Comparison of ENCODE assay signal across 15 mouse cellular contexts in genomic region chr17:11087823-11088222, GRCm38 (mm10).
A peak's percentile ranks its signal among the peaks of the same experiment; 100 is the strongest.
DNase-seq lines count a peak whose midpoint lies in the region; ATAC-seq and TF ChIP-seq lines count a peak whose summit lies in the region.
"Had no signal": no experiment of that assay in that cellular context is flagged by ENCODE, and none has a peak within 500 bp of the region (broad histone marks: within the 10 kb centered on the region; RNA-seq: fewer than 3 reads in every experiment).

No protein-coding gene starts in this region.

- H3K9ac ChIP-seq in kidney, embryonic 16.5 days (replicated peaks; ENCODE audit: low read length) = 0 out of 2 replicates have a peak overlapping the region, but pooled peaks have one; percentile 31
- H3K9ac ChIP-seq in forebrain, embryonic 12.5 days = no peak overlapping the region
- no peak overlapping the region for H3K9ac ChIP-seq in hindbrain, postnatal 0 days (replicated peaks; ENCODE audit: low read length)
- H3K9ac ChIP-seq in neural tube, embryonic 13.5 days = no peak overlapping the region
- H3K9ac ChIP-seq in intestine, postnatal 0 days (ENCODE audit: low read depth, low read length) = no peak overlapping the region
- H3K9ac ChIP-seq: liver, embryonic 13.5 days had no signal

- H3K27ac ChIP-seq in kidney, embryonic 16.5 days (ENCODE audit: low read length) = no peak overlapping the region
- peak overlapping the region; percentile 26; the same call in 1 of the 2 replicates for H3K27ac ChIP-seq in forebrain, embryonic 12.5 days
- peak overlapping the region; percentile 51; the same call in 1 of the 2 replicates for H3K27ac ChIP-seq in hindbrain, postnatal 0 days
- H3K27ac ChIP-seq in neural tube, embryonic 13.5 days (replicated peaks) = peak overlapping the region; percentile 72
- H3K27ac ChIP-seq in intestine, postnatal 0 days (ENCODE audit: low read depth, low read length) = no peak overlapping the region
- H3K27ac ChIP-seq in thymus, adult 2 months (ENCODE audit: control insufficient read depth, insufficient read depth, low read length) = no peak overlapping the region
- H3K27ac ChIP-seq: liver, embryonic 13.5 days had no signal

- no peaks in the 10 kb centered on the region for H3K4me1 ChIP-seq in kidney, embryonic 16.5 days (ENCODE audit: insufficient read depth, low read length)
- peaks cover 12% of the 10 kb centered on the region for H3K4me1 ChIP-seq in forebrain, embryonic 12.5 days
- H3K4me1 ChIP-seq in hindbrain, postnatal 0 days (ENCODE audit: insufficient read depth, low read length) = 0 out of 2 replicates have a peak, but pooled peaks cover 4% of the 10 kb centered on the region
- H3K4me1 ChIP-seq in neural tube, embryonic 13.5 days (replicated peaks) = peaks cover 20% of the 10 kb centered on the region
- H3K4me1 ChIP-seq in intestine, postnatal 0 days (replicated peaks; ENCODE audit: control insufficient read depth, insufficient read depth, low read length) = no peaks in the 10 kb centered on the region
- H3K4me1 ChIP-seq in thymus, adult 2 months (replicated peaks; ENCODE audit: control insufficient read depth, insufficient read depth, low read length) = no peaks in the 10 kb centered on the region
- H3K4me1 ChIP-seq: liver, embryonic 13.5 days; megakaryocyte, embryonic 14.5 days had no signal

- ATAC-seq in kidney, embryonic 16.5 days (ENCODE audit: low FRiP score, low TSS enrichment) = no peak
- 0 out of 2 replicates have a peak, but pooled peaks have one; percentile 51 for ATAC-seq in forebrain, embryonic 12.5 days (ENCODE audit: low FRiP score)
- no peak for ATAC-seq in hindbrain, postnatal 0 days
- ATAC-seq in neural tube, embryonic 13.5 days (ENCODE audit: low read depth) = peak; percentile 71
- ATAC-seq in intestine, postnatal 0 days = no peak

- TF ChIP-seq POLR2A in thymus, adult 2 months (IDR thresholded peaks at IDR 0.05; ENCODE audit: control insufficient read depth, extremely low read depth, insufficient read depth, low read length, poor library complexity) = no peak

- no peak overlapping the region for H3K4me3 ChIP-seq in kidney, embryonic 16.5 days (ENCODE audit: low read length)
- no peak overlapping the region for H3K4me3 ChIP-seq in forebrain, embryonic 12.5 days (replicated peaks)
- H3K4me3 ChIP-seq in hindbrain, postnatal 0 days (ENCODE audit: low read length) = no peak overlapping the region
- no peak overlapping the region for H3K4me3 ChIP-seq in neural tube, embryonic 13.5 days
- no peak overlapping the region for H3K4me3 ChIP-seq in intestine, postnatal 0 days (ENCODE audit: low read depth, low read length)
- no peak overlapping the region for H3K4me3 ChIP-seq in thymus, adult 2 months (ENCODE audit: control insufficient read depth, insufficient read depth, low read length)
- H3K4me3 ChIP-seq: erythroblast, embryonic 14.5 days; liver, embryonic 13.5 days; megakaryocyte, embryonic 14.5 days had no signal

- 38% methylated on average over 8 of the region's 8 CpGs for WGBS in kidney, embryonic 16.5 days
- WGBS in forebrain, embryonic 12.5 days = 45% methylated on average over 8 of the region's 8 CpGs
- 33% methylated on average over 8 of the region's 8 CpGs for WGBS in hindbrain, postnatal 0 days
- WGBS in neural tube, embryonic 13.5 days = 22% methylated on average over 8 of the region's 8 CpGs
- 60% methylated on average over 8 of the region's 8 CpGs for WGBS in intestine, postnatal 0 days
- 83% methylated on average over 8 of the region's 8 CpGs for WGBS in thymus, adult 2 months

- no peaks in the 10 kb centered on the region for H3K9me3 ChIP-seq in kidney, embryonic 16.5 days (ENCODE audit: low read length)
- H3K9me3 ChIP-seq in forebrain, embryonic 12.5 days = no peaks in the 10 kb centered on the region
- no peaks in the 10 kb centered on the region for H3K9me3 ChIP-seq in hindbrain, postnatal 0 days (ENCODE audit: low read length)
- H3K9me3 ChIP-seq in neural tube, embryonic 13.5 days = no peaks in the 10 kb centered on the region
- H3K9me3 ChIP-seq in intestine, postnatal 0 days (ENCODE audit: control insufficient read depth) = no peaks in the 10 kb centered on the region
- H3K9me3 ChIP-seq: liver, embryonic 13.5 days had no signal

- intact Hi-C loops in left cerebral cortex, postnatal 14 days (cut with DNase I) = no loop called here

- no peak for DNase-seq in kidney, adult 9 months
- peak; percentile 39 for DNase-seq in hindbrain, postnatal 0 days (ENCODE audit: low spot score)
- DNase-seq in thymus, adult 2 months = no peak
- no peak for DNase-seq in left cerebral cortex, postnatal 14 days (ENCODE audit: low spot score in 2 of 2)
- DNase-seq: adrenal gland, adult 8-10 months; cerebellum, adult 11-12 months; heart, postnatal 36 days; kidney, postnatal 10 days; liver, embryonic 13.5 days had no signal

- no peak overlapping the region for H3K4me2 ChIP-seq in kidney, embryonic 16.5 days (replicated peaks; ENCODE audit: low read depth, low read length)
- H3K4me2 ChIP-seq in forebrain, embryonic 12.5 days = no peak overlapping the region
- no peak overlapping the region for H3K4me2 ChIP-seq in hindbrain, postnatal 0 days (ENCODE audit: low read depth, low read length)
- H3K4me2 ChIP-seq in neural tube, embryonic 13.5 days = peak overlapping the region; percentile 9; the same call in 1 of the 2 replicates
- H3K4me2 ChIP-seq in intestine, postnatal 0 days (replicated peaks; ENCODE audit: low read depth) = no peak overlapping the region
- H3K4me2 ChIP-seq: liver, embryonic 13.5 days had no signal

- TF ChIP-seq CTCF in hindbrain, postnatal 0 days (IDR thresholded peaks at IDR 0.05; ENCODE audit: low read depth) = no peak
- no peak for TF ChIP-seq CTCF in intestine, postnatal 0 days (IDR thresholded peaks at IDR 0.05; ENCODE audit: low read depth)
- TF ChIP-seq CTCF in thymus, adult 2 months (IDR thresholded peaks at IDR 0.05; ENCODE audit: borderline replicate concordance, control insufficient read depth, extremely low read depth, insufficient read depth, low read length, poor library complexity) = no peak

- H3K27me3 ChIP-seq in kidney, embryonic 16.5 days (ENCODE audit: insufficient read depth, low read length) = no peaks in the 10 kb centered on the region
- no peaks in the 10 kb centered on the region for H3K27me3 ChIP-seq in forebrain, embryonic 12.5 days
- H3K27me3 ChIP-seq in hindbrain, postnatal 0 days (ENCODE audit: insufficient read depth, low read length) = no peaks in the 10 kb centered on the region
- H3K27me3 ChIP-seq in neural tube, embryonic 13.5 days = no peaks in the 10 kb centered on the region
- H3K27me3 ChIP-seq in intestine, postnatal 0 days (replicated peaks; ENCODE audit: control insufficient read depth, insufficient read depth, low read length) = no peaks in the 10 kb centered on the region
- H3K27me3 ChIP-seq in thymus, adult 2 months (ENCODE audit: control insufficient read depth, insufficient read depth, low read length) = no peaks in the 10 kb centered on the region
- H3K27me3 ChIP-seq: liver, embryonic 13.5 days; megakaryocyte, embryonic 14.5 days had no signal

- no peaks in the 10 kb centered on the region for H3K36me3 ChIP-seq in kidney, embryonic 16.5 days (ENCODE audit: insufficient read depth, low read length)
- no peaks in the 10 kb centered on the region for H3K36me3 ChIP-seq in forebrain, embryonic 12.5 days (replicated peaks)
- H3K36me3 ChIP-seq in hindbrain, postnatal 0 days (ENCODE audit: insufficient read depth, low read length) = no peaks in the 10 kb centered on the region
- no peaks in the 10 kb centered on the region for H3K36me3 ChIP-seq in neural tube, embryonic 13.5 days
- H3K36me3 ChIP-seq in intestine, postnatal 0 days (ENCODE audit: control insufficient read depth, insufficient read depth) = no peaks in the 10 kb centered on the region
- no peaks in the 10 kb centered on the region for H3K36me3 ChIP-seq in thymus, adult 2 months (ENCODE audit: control insufficient read depth, insufficient read depth, low read length)
- H3K36me3 ChIP-seq: liver, embryonic 13.5 days had no signal

Comparison
In these comparisons a context has a peak if more than half of its experiments do, and no peak if none do; other contexts are left out.
1. ATAC-seq: peak in forebrain, embryonic 12.5 days (single experiment) and neural tube, embryonic 13.5 days (single experiment); none in kidney, embryonic 16.5 days (single experiment), hindbrain, postnatal 0 days (single experiment) and intestine, postnatal 0 days (single experiment).
2. H3K27ac ChIP-seq: peak in forebrain, embryonic 12.5 days (single experiment), hindbrain, postnatal 0 days (single experiment) and neural tube, embryonic 13.5 days (single experiment); none in kidney, embryonic 16.5 days (single experiment), intestine, postnatal 0 days (single experiment) and thymus, adult 2 months (single experiment).